Mouse (Mus musculus) stomach, postnatal 0 days (tissue): ENCODE data around the gene Gnas.

ENCODE experiments used
- CTCF ChIP-seq: IDR thresholded peaks from 2 replicates; pipeline ENCODE4 v1.5.1; 2016; ENCODE audit warnings: antibody characterized with exemption, low read depth, mild to moderate bottlenecking, moderate library complexity
- EP300 ChIP-seq: optimal IDR thresholded peaks from 2 replicates; pipeline ENCODE3; 2016; ENCODE audit warnings: antibody characterized with exemption

- TF ChIP-seq CTCF: no peak
- TF ChIP-seq EP300: no peak
Observed at GRCm38 (mm10) chr2:174273961-174274360, 10.2 kb upstream of the Gnas start.
